In genomic region chr7:91089211-91089930, GRCm38 (mm10) we compare ENCODE assay signal across 10 mouse cellular contexts.
DNase-seq lines count a peak whose midpoint lies in the region; ATAC-seq lines count a peak whose summit lies in the region.
"Had no signal": no experiment of that assay in that cellular context is flagged by ENCODE, and none has a peak within 500 bp of the region (broad histone marks: within the 10 kb centered on the region; RNA-seq: fewer than 3 reads in every experiment).

No protein-coding gene starts in this region.

- H3K9ac ChIP-seq in heart, embryonic 11.5 days (ENCODE audit: low read depth, low read length) = no peak overlapping the region
- H3K9ac ChIP-seq: kidney, embryonic 15.5 days had no signal

- no peaks in the 10 kb centered on the region for H3K36me3 ChIP-seq in heart, embryonic 11.5 days (ENCODE audit: control insufficient read depth, insufficient read depth, low read length)
- H3K36me3 ChIP-seq in limb, embryonic 10.5 days = no peaks in the 10 kb centered on the region
- H3K36me3 ChIP-seq: embryonic facial prominence, embryonic 10.5 days; kidney, embryonic 15.5 days had no signal

- no peak for ATAC-seq in heart, embryonic 11.5 days (replicated peaks; ENCODE audit: insufficient number of reproducible peaks, low FRiP score, low TSS enrichment)

- H3K9me3 ChIP-seq in heart, embryonic 11.5 days (replicated peaks; ENCODE audit: control insufficient read depth, low read length) = no peaks in the 10 kb centered on the region
- no peaks in the 10 kb centered on the region for H3K9me3 ChIP-seq in limb, embryonic 10.5 days (replicated peaks)
- H3K9me3 ChIP-seq: embryonic facial prominence, embryonic 10.5 days; kidney, embryonic 15.5 days had no signal

- no peaks in the 10 kb centered on the region for H3K4me1 ChIP-seq in heart, embryonic 11.5 days (ENCODE audit: control insufficient read depth, insufficient read depth, low read length)
- peaks cover 20% of the 10 kb centered on the region for H3K4me1 ChIP-seq in limb, embryonic 10.5 days

- 30% methylated on average over 6 of the region's 6 CpGs for WGBS in heart, embryonic 11.5 days (ENCODE audit: insufficient replicate concordance)
- 41% methylated on average over 6 of the region's 6 CpGs for WGBS in limb, embryonic 10.5 days

- H3K4me2 ChIP-seq in heart, embryonic 11.5 days = no peak overlapping the region
- H3K4me2 ChIP-seq: kidney, embryonic 15.5 days had no signal

- peaks cover 6% of the 10 kb centered on the region; the same call in 1 of the 2 replicates for H3K27me3 ChIP-seq in heart, embryonic 11.5 days (ENCODE audit: control insufficient read depth, insufficient read depth, low read length)
- H3K27me3 ChIP-seq in limb, embryonic 10.5 days (ENCODE audit: low read depth, poor library complexity, severe bottlenecking) = peaks cover 12% of the 10 kb centered on the region; the same call in 1 of the 2 replicates

- no peak overlapping the region for H3K27ac ChIP-seq in heart, embryonic 11.5 days (ENCODE audit: low read depth, low read length)
- no peak overlapping the region for H3K27ac ChIP-seq in limb, embryonic 10.5 days
- H3K27ac ChIP-seq: embryonic facial prominence, embryonic 10.5 days; kidney, embryonic 15.5 days had no signal

- H3K4me3 ChIP-seq in heart, embryonic 11.5 days (ENCODE audit: low read depth, low read length) = no peak overlapping the region
- no peak overlapping the region for H3K4me3 ChIP-seq in limb, embryonic 10.5 days
- H3K4me3 ChIP-seq: embryonic facial prominence, embryonic 10.5 days; kidney, embryonic 15.5 days had no signal

- DNase-seq in heart, adult 8-10 months (ENCODE audit: low spot score) = peak; percentile 8
- peak; percentile 30 for DNase-seq in brain, embryonic 18.5 days (ENCODE audit: low read depth, low spot score)
- peak; percentile 44 to 46 for DNase-seq in layer of hippocampus, postnatal 14 days (ENCODE audit: low spot score in 2 of 2)
- DNase-seq in right cerebral cortex, adult 18-20 months = peak; percentile 60
- DNase-seq in limb, embryonic 10.5 days (ENCODE audit: low spot score) = no peak
- DNase-seq in cerebellum, postnatal 25 days = no peak
- DNase-seq in embryo, embryonic 10.5 days (ENCODE audit: low spot score) = no peak

Comparison
In these comparisons a context has a peak if more than half of its experiments do, and no peak if none do; other contexts are left out.
1. DNase-seq: peak in heart, adult 8-10 months (single experiment), brain, embryonic 18.5 days (single experiment), layer of hippocampus, postnatal 14 days (2 of 2) and right cerebral cortex, adult 18-20 months (single experiment); none in limb, embryonic 10.5 days (single experiment), cerebellum, postnatal 25 days (0 of 2) and embryo, embryonic 10.5 days (single experiment).